Mouse (Mus musculus) stomach, postnatal 0 days (tissue): Measurements from ENCODE around the gene Wwox. TPM values are rescaled to one million over a fixed set of nuclear protein-coding genes. Genes with fewer than 3 reads are reported as not detected.
A peak's percentile ranks its signal among the peaks of the same experiment; 100 is the strongest.

Source experiments
- ATAC-seq: fragments of 200-750 bp; cut with Nextera tagmentation; 2 replicates; pipeline ENCODE4 v1.8.0; 2017; ENCODE audit not compliant: low FRiP score, low TSS enrichment
- DNase-seq: peaks from one replicate; pipeline ENCODE4 v3.0.0-alpha.2; 2016; ENCODE audit warnings: low spot score
- H3K27ac ChIP-seq: fragments of 300-500 bp; sonication (generic); replicated peaks from 2 replicates; pipeline ENCODE4 v1.5.1; 2014; ENCODE audit warnings: mild to moderate bottlenecking, control low read depth
- H3K27me3 ChIP-seq: fragments of 300-500 bp; sonication (generic); 2 replicates; pipeline ENCODE4 v1.6.1; 2014; ENCODE audit warnings: low read length; ENCODE audit not compliant: control insufficient read depth, insufficient read depth
- H3K36me3 ChIP-seq: fragments of 300-500 bp; sonication (generic); 2 replicates; pipeline ENCODE4 v1.6.1; 2014; ENCODE audit warnings: low read length, mixed read lengths; ENCODE audit not compliant: control insufficient read depth, insufficient read depth
- H3K4me1 ChIP-seq: fragments of 300-500 bp; sonication (generic); replicated peaks from 2 replicates; pipeline ENCODE4 v1.6.1; 2014; ENCODE audit warnings: antibody characterized with exemption; ENCODE audit not compliant: control insufficient read depth, insufficient read depth
- H3K4me2 ChIP-seq: fragments of 300-500 bp; sonication (generic); replicated peaks from 2 replicates; pipeline ENCODE4 v1.6.1; 2014; ENCODE audit warnings: low read depth, mild to moderate bottlenecking, control low read depth, moderate library complexity
- H3K4me3 ChIP-seq: fragments of 300-500 bp; sonication (generic); 2 replicates; pipeline ENCODE4 v1.5.1; 2014; ENCODE audit warnings: low read depth, low read length, control low read depth
- H3K9ac ChIP-seq: fragments of 300-500 bp; sonication (generic); 2 replicates; pipeline ENCODE4 v1.6.1; 2014; ENCODE audit warnings: mild to moderate bottlenecking, low read length, control low read depth, mixed read lengths
- H3K9me3 ChIP-seq: fragments of 300-500 bp; sonication (generic); 2 replicates; pipeline ENCODE4 v1.6.1; 2016; ENCODE audit warnings: low read length; ENCODE audit not compliant: control insufficient read depth
- CTCF ChIP-seq: IDR thresholded peaks from 2 replicates; pipeline ENCODE4 v1.5.1; 2016; ENCODE audit warnings: antibody characterized with exemption, low read depth, mild to moderate bottlenecking, moderate library complexity
- EP300 ChIP-seq: optimal IDR thresholded peaks from 2 replicates; pipeline ENCODE3; 2016; ENCODE audit warnings: antibody characterized with exemption
- WGBS: fragments of 180-500 bp; shearing (Covaris S2); extraction: QIAGEN DNeasy Blood & Tissue Kit; methylation state at CpG from one replicate; pipeline ENCODE4 v1.1.7; 2014; 5-methylcytosine and 5-hydroxymethylcytosine counted together
- polyA plus RNA-seq: library from polyadenylated mRNA; unstranded; fragments of >200 nt; fragmentation: Nextera tagmentation; extraction: Ambion mirVana; gene quantifications from 2 replicates; pipeline ENCODE4 v1.2.1, GENCODE M21; 2015

Wwox gene
- polyA plus RNA-seq, 1 experiment from 2014 or later: 9.2 TPM

DNA sequence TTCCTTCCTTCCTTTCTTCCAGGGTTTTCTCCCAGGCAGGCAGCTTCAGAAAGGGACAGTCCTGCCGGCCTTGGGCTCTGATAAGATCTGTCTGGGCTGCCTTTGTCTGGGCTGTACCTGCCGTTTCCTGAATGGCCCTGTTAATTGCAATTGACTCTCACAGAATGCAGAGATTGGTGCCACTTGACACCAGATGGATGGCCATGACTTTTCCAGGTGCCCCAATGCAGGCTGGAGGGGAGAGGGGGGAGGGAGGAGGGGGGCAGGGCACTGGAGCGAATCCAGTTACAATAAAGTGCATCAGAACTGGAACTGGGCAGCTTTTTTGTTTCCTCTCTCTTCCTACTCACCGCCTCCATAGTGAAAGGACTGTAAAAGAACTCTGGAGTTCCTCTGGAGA, 443.0 kb downstream of the Wwox start:
- Histone ChIP-seq H3K4me2 (no peak overlapping the region), H3K27ac (0 out of 2 replicates have a peak overlapping the region, but pooled peaks have one; percentile 18), H3K9me3 (no peaks in the 10 kb centered on the region), H3K36me3 (no peaks in the 10 kb centered on the region), H3K9ac (no peak overlapping the region), H3K4me1 (no peaks in the 10 kb centered on the region), H3K4me3 (no peak overlapping the region), H3K27me3 (no peaks in the 10 kb centered on the region)
- DNase-seq (no peak), ATAC-seq (peak; percentile 27; the same call in 1 of the 2 replicates)
- TF ChIP-seq EP300 (no peak), CTCF (no peak)
- 45% methylated on average over 4 of the region's 4 CpGs for WGBS

DNA sequence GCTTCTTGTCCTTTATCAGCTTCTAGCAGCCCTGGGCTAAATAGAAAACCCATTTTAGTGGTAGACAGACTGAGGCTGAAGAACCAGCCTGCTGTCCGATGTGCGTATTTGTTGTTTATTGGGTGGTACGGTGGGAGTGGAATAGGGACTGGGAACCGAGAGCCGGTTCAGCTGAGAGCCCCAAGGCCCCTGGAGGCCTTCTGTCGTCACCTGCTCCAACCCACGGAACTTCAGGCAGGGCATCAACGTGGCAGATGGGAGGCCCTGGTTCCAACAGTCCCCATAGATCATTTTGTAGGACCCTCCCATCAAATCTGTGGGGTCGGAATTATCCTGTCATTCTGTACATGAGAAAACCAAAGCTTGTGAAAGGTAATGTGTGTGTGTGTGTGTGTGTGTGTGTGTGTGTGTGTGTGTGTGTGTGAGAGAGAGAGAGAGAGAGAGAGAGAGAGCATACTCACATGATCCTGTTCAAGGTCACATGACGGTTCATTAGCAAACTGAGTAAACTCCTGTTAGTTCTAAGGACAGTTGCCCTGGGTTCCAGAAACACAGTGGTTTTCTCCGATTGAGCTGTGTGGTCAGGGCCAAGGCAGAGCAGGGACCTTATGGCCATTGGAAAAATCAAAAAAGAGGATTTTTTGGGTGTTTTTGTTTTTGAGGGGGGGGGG, 443.6 kb downstream of the Wwox start:
- H3K9me3 ChIP-seq: no peaks in the 10 kb centered on the region
- TF ChIP-seq EP300: no peak
- no peak for TF ChIP-seq CTCF
- H3K27ac ChIP-seq: no peak overlapping the region
- H3K9ac ChIP-seq: no peak overlapping the region
- ATAC-seq: no peak
- 83% methylated on average over 11 of the region's 11 CpGs for WGBS
- no peak overlapping the region for H3K4me3 ChIP-seq
- DNase-seq: no peak
- no peaks in the 10 kb centered on the region for H3K27me3 ChIP-seq
- no peak overlapping the region for H3K4me2 ChIP-seq
- H3K4me1 ChIP-seq: no peaks in the 10 kb centered on the region
- H3K36me3 ChIP-seq: no peaks in the 10 kb centered on the region

DNA sequence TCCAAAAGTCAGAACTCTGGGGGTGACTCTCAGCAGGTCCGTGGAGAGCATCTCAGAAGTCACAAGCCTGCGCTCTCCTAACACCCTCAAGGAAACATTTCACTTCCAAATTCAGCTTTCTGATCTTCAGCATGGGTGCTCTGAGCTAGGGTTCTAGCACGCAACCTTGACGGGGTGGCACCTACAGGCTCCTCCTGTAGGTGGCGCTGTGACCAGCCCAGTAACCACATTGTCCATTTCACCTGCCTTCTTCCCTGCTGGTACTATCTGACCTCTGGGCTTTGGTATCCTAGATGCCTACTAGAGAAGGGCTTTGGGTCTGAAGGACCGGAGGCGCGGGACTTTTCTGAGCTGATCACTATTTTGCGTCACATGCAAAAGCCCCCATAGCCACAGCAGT, 444.5 kb downstream of the Wwox start:
- 78% methylated on average over 9 of the region's 9 CpGs for WGBS
- H3K36me3 ChIP-seq: no peaks in the 10 kb centered on the region
- no peak overlapping the region for H3K27ac ChIP-seq
- TF ChIP-seq EP300: no peak
- peak; percentile 60 for TF ChIP-seq CTCF
- no peak overlapping the region for H3K4me2 ChIP-seq
- no peaks in the 10 kb centered on the region for H3K9me3 ChIP-seq
- ATAC-seq (no peak), DNase-seq (no peak)
- no peaks in the 10 kb centered on the region for H3K27me3 ChIP-seq
- H3K4me3 ChIP-seq: no peak overlapping the region
- no peaks in the 10 kb centered on the region for H3K4me1 ChIP-seq
- H3K9ac ChIP-seq: no peak overlapping the region

DNA sequence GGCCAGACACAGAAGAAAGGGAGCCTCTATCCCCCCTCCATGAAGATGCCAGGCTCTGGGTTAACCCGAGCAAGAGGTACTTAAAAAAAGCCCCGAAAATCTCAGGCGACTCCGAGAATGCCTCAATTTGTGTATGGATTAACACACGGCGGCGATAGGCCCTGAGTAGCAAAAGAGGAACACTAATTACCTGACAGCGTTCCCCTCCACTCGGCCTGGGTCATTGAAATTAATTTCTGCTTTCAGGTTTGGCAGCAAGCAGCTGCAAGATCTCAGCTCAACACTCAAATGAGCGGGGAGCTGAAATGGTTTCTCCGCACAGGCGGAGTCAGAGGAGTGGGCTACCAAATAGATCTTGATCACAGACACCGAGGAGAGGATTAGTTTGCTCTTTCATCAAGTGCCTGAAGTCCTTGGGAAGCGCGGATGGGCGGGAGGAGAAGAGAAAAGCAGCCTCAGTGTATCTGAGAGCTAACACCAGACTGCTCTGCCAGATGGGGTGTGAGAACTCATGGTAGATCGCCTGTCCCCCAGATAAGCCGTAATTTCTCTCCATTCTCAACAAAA, 445.7 kb downstream of the Wwox start:
- H3K4me2 ChIP-seq: no peak overlapping the region
- H3K27ac ChIP-seq: no peak overlapping the region
- no peak overlapping the region for H3K9ac ChIP-seq
- no peaks in the 10 kb centered on the region for H3K36me3 ChIP-seq
- DNase-seq: no peak
- H3K9me3 ChIP-seq: no peaks in the 10 kb centered on the region
- no peak for TF ChIP-seq EP300
- no peak for TF ChIP-seq CTCF
- 42% methylated on average over 18 of the region's 18 CpGs for WGBS
- H3K4me1 ChIP-seq: no peaks in the 10 kb centered on the region
- no peaks in the 10 kb centered on the region for H3K27me3 ChIP-seq
- H3K4me3 ChIP-seq: no peak overlapping the region
- no peak for ATAC-seq

DNA sequence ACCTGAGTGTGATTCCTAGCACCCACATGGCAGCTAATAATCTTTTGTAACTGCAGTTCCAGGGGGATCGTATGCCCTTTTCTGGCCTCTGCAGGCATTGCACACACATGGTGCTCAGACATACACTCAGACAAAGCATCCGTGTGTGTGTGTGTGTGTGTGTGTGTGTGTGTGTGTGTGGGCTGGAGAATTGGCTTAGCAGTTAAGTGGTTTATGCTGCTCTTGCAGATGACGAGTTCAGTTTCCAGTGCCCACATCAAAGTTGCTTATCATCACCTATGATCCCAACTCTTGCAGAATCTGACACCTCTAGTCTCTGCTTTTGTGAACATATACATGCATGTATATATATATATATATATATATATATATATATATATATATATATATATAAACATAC, 448.9 kb downstream of the Wwox start:
- no peak overlapping the region for H3K4me2 ChIP-seq
- WGBS: 95% methylated on average over 3 of the region's 3 CpGs

DNA sequence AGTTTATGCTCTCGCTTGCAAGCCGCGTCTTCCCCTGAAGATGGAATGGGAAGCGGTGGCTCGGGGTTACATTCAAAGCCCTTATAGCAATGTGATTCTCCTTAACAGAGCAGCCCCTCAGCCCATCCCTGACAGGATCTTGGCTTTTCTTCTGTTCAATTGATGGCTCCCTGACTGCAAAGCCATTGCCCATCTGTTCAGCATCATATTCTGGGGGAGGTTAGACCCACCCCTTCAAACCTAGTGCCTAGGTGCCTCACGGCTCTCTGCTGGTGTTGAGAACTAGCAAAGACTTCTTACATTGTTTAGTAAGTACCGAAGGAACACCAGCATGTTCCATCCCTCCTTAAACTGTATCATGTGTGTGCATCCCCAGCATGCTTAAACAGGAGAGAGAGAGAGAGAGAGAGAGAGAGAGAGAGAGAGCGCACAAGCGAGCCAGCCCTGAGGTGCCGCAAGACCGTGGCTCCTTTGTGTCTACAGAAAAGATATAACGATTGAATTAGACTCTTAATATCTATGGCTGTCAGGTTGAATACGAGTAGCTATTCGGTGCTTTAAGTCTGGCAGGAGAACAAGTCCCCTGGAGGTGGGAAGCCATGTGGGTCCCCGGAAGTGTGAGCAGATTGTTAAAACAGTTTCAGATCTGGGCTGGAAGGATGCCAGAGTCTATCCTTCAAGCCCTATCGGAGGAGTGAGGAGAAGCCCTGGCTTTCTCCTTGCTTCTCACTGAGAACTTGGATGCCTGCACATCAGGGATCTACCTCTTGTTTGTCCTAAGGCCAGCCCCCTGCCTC, 450.3 kb downstream of the Wwox start:
- TF ChIP-seq EP300 (no peak), CTCF (no peak)
- H3K27ac ChIP-seq: no peak overlapping the region
- H3K4me3 ChIP-seq: no peak overlapping the region
- 51% methylated on average over 16 of the region's 16 CpGs for WGBS
- no peak overlapping the region for H3K4me2 ChIP-seq
- H3K36me3 ChIP-seq: no peaks in the 10 kb centered on the region
- no peaks in the 10 kb centered on the region for H3K9me3 ChIP-seq
- no peak overlapping the region for H3K9ac ChIP-seq
- no peaks in the 10 kb centered on the region for H3K4me1 ChIP-seq
- DNase-seq (no peak), ATAC-seq (no peak)
- H3K27me3 ChIP-seq: no peaks in the 10 kb centered on the region

More for the DNA sequence above, 448.9 kb downstream of the Wwox start:
- no peaks in the 10 kb centered on the region for H3K27me3 ChIP-seq
- no peak overlapping the region for H3K9ac ChIP-seq
- DNase-seq (no peak), ATAC-seq (no peak)
- no peak overlapping the region for H3K27ac ChIP-seq
- no peak overlapping the region for H3K4me3 ChIP-seq
- TF ChIP-seq CTCF (no peak), EP300 (no peak)
- no peaks in the 10 kb centered on the region for H3K4me1 ChIP-seq
- H3K9me3 ChIP-seq: no peaks in the 10 kb centered on the region
- no peaks in the 10 kb centered on the region for H3K36me3 ChIP-seq
